Mouse (Mus musculus) v-Abl transformed pro-B cells (cell line): ENCODE results near the gene Tmem255a.

Experiments used
- in situ Hi-C, 2 experiments: fragments of 400-800 bp; cut with MboI; formaldehyde crosslinking; loops; one replicate each; pipeline ENCODE4 v1.15.1; 2025; ENCODE audit not compliant: unreplicated experiment in 2 of 2

Gene Tmem255a

DNA sequence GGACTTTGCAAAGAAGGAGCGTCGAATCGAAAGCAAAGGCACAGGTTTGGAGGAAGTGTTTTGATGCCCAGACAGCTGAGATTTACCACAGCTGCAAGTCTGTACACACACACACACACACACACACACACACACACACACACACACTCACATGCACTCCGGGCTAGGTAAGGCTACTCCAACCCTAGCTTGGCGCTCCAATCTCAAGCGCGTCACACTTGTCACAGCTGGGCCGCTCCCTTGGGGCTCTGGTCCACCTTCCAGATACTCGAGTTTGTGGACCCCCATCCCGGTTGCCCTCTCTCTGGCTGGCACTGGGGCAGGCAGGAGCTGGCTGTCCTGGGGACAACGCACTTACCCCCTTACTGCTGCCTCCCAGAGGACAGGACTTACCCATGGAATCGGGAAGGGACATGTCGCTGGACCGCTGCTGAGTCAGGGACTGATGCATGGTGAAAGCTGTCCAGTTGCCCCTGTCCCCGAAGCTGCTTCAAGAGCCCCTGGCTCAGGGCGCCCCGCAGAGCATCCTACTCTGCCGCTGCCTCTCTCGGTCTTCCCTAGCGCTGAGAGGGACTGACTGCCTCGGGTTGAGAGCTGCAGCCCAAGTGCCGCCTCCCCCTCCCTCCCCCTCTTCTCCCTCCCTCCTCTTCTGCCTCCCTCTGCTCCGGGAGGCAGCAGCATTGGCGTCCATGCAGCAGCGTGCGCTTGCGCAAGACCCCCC lies at the start of gene Tmem255a:
TSS of gene Tmem255a (minus strand) at position 589 of the 721 bp plus-strand sequence.
- in situ Hi-C loops, result loop anchor here (5.0 to 10.0 kb wide), 3 partner anchors 83 to 403 kb away; no protein-coding TSS in a partner anchor

DNA sequence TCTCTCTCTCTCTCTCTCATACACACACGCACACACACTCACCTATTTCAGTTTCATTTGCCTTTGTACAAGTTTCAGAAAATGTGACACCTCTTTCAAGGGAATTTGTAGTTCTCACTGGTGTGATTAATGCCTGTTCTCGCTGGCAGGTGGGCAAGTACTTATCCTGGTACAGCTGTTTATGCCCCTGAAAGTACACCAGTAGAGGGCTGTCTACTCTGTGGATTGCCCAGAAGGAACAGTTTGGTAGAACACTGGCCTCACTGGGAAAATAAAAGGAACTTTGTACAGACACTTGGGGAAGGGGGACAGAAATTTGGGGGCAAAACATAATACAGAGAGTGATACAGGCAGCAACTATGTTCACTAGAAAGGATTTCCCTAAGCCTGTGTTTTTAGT lies 7.4 kb upstream of the Tmem255a start:
- in situ Hi-C loops, result loop anchor here in 1 of 2 experiments (10.0 kb wide), 2 partner anchors 75 to 395 kb away; no protein-coding TSS in a partner anchor

DNA sequence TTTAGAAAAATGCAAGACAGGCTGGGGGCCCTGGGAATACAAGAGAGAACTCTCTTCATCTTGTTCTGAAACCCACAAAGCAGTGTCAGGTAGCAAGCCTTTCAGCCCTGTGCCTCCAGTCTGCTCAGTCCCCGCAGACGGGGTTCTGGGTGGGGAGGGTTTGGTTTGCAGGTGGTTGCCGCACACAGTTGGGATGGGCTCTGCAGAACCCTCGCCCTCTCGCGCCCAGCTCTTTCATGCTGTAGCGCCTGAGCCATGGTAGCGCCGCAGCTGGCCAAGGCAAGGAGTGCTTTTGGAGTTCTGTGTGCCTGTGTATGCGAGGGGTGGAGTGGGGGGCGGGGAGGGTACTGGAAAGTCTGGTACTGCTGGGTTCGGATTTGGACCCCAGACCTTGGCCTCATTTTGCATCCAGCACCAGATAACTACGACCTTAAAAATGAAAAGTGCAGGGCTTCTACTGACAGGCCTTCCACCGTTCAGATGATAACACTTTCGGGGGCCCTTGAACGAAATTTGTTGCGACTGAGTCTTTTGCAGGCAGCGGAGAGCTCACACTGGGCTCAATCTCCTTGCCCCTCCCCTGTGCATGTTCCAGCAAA lies 1.8 kb downstream of the Tmem255a start:
- in situ Hi-C loops, result loop anchor here (5.0 to 10.0 kb wide), 3 partner anchors 84 to 404 kb away; no protein-coding TSS in a partner anchor

- in situ Hi-C loops, result loop anchor here (5.0 to 10.0 kb wide), 4 partner anchors 65 to 405 kb away; partner anchors contain the start of gene Zbtb33 (in 1 of the 2)
These were observed 2.4 kb downstream of the Tmem255a start for GRCm38 (mm10) chrX:38249640-38250351.

DNA sequence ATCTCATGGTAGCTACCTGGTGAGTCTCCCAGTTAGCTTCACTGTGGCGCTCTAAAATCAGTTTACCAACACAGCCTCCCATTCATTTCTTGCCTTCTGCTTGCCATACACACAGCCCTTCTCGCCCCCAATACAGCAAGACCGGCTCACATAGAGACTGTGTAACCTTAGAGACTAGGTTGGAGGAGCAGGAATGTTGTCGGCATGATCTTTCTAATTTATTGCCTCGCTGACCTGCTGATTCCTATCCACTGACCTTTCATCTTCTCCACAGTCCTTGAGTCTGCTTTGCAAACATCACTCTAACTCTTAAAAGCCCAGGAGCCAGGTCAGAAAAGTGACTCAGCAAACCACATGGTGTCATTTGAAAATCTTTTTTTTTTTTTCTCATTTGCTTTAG lies 4.6 kb downstream of the Tmem255a start:
- in situ Hi-C loops, result loop anchor here in 1 of 2 experiments (10.0 kb wide), 1 partner anchor 63 kb away; the partner anchor contains the start of gene Zbtb33

DNA sequence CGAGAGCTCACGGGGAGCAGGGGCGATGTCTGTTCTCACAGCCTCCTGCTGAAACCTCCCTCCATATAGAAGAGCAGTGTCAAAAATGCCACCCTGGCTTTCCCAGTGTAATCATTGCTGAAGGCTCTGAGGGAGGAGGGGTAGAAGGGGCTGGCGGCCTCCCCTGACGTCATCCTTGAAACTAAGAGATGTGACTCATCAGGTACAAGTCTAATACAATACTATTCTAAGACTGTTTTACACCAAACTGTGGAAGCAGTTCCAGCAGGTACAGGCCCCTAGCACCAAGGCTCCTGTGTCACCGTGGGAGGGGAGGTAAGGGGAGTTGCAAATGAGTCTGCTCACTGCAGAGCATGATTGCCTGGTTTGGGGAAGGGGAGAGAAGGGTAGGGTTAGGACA lies 5.1 kb downstream of the Tmem255a start:
- in situ Hi-C loops, result loop anchor here in 1 of 2 experiments (10.0 kb wide), 1 partner anchor 62 kb away; the partner anchor contains the start of gene Zbtb33

DNA sequence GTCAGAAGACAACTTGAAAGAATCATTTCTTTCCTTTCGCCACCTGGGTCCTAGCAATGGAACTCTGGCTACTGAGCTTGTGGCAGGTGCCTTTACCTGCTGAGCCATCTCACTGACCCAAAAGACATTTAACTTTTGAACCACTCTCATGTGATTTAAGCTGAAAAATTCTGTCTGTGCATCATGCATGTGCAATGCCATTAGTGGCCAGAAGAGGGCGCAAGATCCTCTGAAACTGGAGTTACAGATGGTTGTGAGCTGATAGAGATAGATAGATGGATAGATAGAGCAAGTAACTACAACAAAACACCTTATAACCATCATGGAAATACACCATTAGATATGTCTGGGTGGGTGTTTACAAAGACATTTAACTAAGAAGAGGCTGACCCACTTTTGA lies 14.5 kb downstream of the Tmem255a start:
- in situ Hi-C loops, result loop anchor here in 1 of 2 experiments (5.0 kb wide), 2 partner anchors 45 to 200 kb away; no protein-coding TSS in a partner anchor

DNA sequence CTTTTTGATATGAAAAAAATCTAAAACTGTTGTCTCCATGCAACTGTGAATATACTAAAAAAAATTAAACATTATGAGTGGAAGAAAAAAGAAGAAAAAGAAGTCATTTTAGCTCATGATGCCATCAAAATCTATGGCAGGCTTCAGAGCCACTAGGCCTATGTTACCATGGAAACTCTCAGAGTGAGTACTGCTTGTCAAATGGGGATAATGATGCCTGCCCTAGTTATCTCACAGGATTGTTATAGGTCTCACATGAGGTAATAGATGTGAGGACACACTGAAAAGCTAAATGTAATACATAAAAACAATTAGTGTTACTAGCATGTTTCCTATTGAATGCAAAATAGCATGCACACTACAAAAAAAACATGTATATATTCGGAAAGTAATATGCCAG lies 22.4 kb downstream of the Tmem255a start:
- in situ Hi-C loops, result no loop called here

DNA sequence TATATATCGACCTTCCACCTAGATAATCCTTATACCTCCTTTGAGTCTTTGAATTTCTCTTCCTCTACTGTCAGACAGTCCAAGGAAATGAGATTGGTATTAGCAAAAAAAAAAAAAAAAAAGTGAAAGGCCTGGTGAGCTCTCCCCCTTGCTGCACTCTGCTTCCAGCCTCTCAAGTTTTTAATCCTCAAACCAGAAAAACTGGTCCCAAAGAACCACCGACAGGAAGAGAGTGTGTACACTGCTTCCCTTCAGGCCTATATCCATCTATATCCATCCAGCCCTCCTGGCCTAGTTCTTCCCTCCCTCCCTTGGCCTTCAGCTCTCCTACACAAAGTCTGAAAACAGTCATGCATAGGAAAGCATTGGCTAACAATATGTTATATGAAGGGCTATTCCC lies 29.5 kb downstream of the Tmem255a start:
- in situ Hi-C loops, result loop anchor here in 1 of 2 experiments (25.0 kb wide), 1 partner anchor 1235 kb away; the partner anchor contains the start of gene Sept6

GRCm38 (mm10) chrX:38217676-38217991 lies 34.6 kb downstream of the Tmem255a start:
- in situ Hi-C loops, result loop anchor here in 1 of 2 experiments (25.0 kb wide), 1 partner anchor 1230 kb away; the partner anchor contains the start of gene Sept6

- in situ Hi-C loops, result loop anchor here in 1 of 2 experiments (25.0 kb wide), 1 partner anchor 1230 kb away; the partner anchor contains the start of gene Sept6
These were observed 35.1 kb downstream of the Tmem255a start for GRCm38 (mm10) chrX:38216986-38217675.

DNA sequence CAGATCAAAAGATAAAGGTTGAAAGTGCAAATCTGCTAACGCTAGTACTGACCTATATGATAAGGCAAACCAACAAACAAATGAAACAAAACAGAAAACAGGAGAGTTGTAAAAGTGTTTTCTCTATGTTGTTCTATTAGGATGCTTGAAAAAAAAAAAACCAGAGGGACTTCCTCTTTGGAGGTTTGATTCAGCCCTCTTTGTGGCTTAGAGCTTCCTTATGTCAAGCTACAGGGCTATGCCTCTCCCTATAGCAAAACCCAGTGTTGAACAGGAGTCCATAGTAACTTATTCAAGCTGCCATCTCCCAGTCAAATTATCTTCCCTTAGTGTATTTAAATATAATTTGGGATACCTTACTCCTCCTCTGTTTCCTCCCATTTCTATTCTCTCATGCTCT lies 44.8 kb downstream of the Tmem255a start:
- in situ Hi-C loops, result loop anchor here in 1 of 2 experiments (25.0 kb wide), 1 partner anchor 1220 kb away; the partner anchor contains the start of gene Sept6

GRCm38 (mm10) chrX:38201816-38202215 lies 50.4 kb downstream of the Tmem255a start:
- in situ Hi-C loops, result loop anchor here in 1 of 2 experiments (25.0 kb wide), 1 partner anchor 1215 kb away; the partner anchor contains the start of gene Sept6

DNA sequence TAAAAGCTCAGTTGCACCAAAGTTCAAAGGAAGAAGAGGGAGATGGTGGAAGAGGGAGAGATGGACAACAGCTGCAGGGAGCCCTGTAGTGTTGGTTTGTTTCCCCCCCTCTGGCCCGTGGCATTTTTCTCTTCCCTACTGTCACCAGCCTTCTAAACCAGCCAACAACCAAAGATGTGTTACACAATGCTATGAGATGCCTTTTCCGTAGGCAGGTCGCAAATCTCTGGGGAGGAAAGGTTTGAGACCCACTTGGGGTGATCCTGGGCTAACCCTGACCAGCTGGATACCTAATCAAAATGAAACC lies 61.8 kb downstream of the Tmem255a start:
- in situ Hi-C loops, result loop anchor here (5.0 to 25.0 kb wide), 2 partner anchors 47 to 447 kb away; partner anchors contain the start of gene C1galt1c1 (in 1 of the 2)

DNA sequence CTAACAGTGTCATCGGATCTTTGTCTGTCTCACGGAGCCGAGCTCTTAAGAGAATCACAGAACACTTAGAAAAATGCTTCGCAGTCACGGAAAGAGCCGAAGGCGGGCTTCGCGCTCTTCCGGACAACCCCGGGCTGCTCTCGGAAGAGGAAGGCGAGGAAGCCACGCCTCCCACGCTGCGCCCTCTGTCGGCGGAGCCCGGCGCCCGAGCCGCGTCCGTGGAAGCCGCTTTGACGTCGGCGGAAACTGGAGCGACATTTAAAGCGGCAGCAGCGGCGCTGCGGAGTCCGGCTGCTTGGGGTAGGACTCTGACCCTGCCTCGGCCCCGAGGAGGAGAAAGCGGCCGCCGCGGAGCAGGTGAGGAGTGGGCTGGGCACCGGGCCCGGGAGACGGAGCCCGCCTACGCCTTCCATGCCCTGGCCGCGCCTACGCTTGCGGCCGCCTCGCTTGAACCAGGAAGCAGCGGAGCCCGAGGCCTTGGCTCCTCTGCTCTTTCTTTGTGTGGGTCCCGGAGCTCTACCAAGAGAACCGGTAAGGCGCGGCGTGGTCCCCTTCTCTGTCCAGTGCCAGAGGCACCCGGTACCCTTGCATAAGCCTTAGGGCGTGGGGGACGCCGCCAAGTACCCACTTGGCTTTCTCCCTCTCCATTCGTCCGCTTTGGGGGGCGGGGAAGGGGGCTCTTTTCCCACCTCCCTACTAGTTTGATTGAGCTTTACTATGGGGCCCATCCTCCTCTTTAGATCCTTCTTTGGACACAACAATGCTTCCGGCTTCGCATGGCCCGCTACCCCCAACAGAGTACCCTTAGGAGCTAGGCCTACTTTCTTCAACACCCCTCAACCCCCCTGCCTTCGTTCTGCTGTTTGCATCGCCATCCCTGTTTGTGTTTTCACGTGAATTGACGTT lies 62.4 kb downstream of the Tmem255a start, which contains the start of gene Zbtb33:
TSS of gene Zbtb33 (plus strand) at position 242 of the 906 bp plus-strand sequence.
- in situ Hi-C loops, result loop anchor here (5.0 to 25.0 kb wide), 3 partner anchors 47 to 447 kb away; partner anchors contain the start of gene C1galt1c1 (in 1 of the 2)

- in situ Hi-C loops, result loop anchor here in 1 of 2 experiments (10.0 to 25.0 kb wide), 2 partner anchors 59 to 452 kb away; partner anchors contain the start of gene C1galt1c1
These were observed 66.7 kb downstream of the Tmem255a start for GRCm38 (mm10) chrX:38185520-38185919.

- in situ Hi-C loops, result loop anchor here (5.0 to 25.0 kb wide), 3 partner anchors 63 to 456 kb away; partner anchors contain the start of gene C1galt1c1 (in 1 of the 2)
These were observed 70.5 kb downstream of the Tmem255a start for GRCm38 (mm10) chrX:38181608-38182258.
